Mouse (Mus musculus) frontal cortex, postnatal 10 days (tissue): ENCODE results near the gene Adamts4.

ENCODE experiments used
- DNase-seq, 2 experiments: peaks; one replicate each; pipeline ENCODE4 v3.0.0; 2022; ENCODE audit warnings: low spot score in 2 of 2, mixed read lengths in 1 of 2

Adamts4 gene

DNA sequence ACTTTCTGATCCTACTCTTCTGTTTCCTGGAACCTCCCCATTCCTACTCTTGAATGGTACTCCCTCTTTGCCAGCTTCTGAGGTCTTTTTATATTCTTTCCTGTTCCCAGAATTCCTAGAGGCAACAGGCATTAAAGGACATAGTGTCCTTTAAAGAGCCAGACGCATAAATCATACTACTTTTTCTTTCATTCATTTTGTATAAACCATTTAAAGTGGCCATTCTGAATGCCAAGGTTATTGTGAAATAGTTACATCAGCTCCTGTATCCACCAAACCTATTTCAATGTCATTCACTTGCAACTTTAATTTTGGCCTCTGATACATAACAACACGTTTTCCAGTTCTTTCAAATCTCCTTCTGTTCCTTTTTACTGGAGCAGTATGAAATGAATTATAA, 59.1 kb downstream of the Adamts4 start:
- DNase-seq, result no peak
